Mouse (Mus musculus) lung, postnatal 0 days (tissue): Measurements from ENCODE around the gene Lcn10.
A peak's percentile ranks its signal among the peaks of the same experiment; 100 is the strongest.

ENCODE experiments used
- CTCF ChIP-seq: IDR thresholded peaks from 2 replicates; pipeline ENCODE4 v1.5.1; 2016; ENCODE audit warnings: antibody characterized with exemption, mild to moderate bottlenecking
- EP300 ChIP-seq: IDR thresholded peaks from 2 replicates; pipeline ENCODE4 v1.6.1; 2016; ENCODE audit warnings: antibody characterized with exemption, mild to moderate bottlenecking, control low read depth

DNA sequence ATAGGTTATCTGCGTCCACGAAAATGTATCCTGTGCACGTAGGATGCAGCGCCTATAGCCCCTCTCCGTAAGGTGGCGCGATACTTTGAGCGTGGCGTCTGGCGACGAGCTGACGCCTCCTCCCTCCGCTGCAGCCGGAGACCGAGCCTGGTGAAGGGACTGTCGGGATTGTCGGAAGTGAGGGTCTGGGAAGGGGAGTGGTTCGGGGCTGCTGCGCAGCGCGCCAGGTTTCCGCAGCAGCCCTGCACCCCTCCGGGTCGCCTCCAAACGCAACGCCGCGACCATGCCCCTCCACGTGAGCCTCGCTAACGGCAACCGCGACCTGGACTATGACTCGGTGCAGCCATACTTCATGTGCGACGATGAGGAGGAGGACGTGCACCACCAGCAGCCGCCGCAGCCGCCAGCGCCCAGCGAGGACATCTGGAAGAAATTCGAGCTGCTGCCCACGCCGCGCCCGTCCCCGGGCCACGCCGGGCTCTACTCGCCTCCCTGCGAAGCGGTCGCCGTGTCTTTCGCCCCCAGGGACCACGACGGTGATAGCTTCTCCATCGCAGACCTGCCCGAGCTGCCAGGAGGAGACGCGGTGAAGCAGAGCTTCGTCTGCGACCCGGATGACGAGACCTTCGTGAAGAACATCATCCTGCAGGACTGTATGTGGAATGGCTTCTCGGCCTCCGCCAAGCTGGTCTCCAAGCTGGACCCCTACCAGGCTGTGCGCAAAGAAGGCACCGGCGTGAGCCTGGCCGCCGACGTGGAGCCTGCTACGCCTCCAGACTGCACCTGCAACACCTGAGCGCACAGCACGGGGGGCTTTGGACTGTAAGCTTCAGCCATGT is 24.3 kb downstream of the Lcn10 start, which contains the start of gene Bmyc:
- no peak for TF ChIP-seq EP300
- TF ChIP-seq CTCF = peak; percentile 80
